Mouse (Mus musculus) urinary bladder, postnatal 10 days (tissue): Measurements from ENCODE around the gene Tiparp.

Experiments
- DNase-seq: peaks from one replicate; pipeline ENCODE4 v3.0.0; 2022; ENCODE audit warnings: low spot score

Tiparp gene

DNA sequence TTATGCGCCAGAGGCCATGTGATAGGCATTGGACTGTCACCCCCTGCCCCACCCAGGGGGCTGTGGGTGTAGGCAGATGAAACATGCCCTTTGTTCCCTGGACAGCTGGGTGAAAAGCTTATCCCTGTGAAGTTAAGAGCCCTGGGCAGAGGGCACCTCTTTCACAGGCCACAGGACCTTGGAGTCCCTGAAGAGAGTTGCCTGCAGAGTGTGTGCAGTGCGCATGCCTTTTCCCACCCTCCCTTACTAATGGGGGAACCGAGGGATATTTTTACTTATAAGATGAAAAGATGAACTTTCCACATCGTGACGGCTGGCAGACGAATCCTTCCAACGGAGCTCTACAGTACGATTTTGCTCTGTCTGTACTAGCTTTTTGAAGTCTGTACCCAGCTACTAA is 57.1 kb downstream of the Tiparp start:
- DNase-seq: no peak

DNA sequence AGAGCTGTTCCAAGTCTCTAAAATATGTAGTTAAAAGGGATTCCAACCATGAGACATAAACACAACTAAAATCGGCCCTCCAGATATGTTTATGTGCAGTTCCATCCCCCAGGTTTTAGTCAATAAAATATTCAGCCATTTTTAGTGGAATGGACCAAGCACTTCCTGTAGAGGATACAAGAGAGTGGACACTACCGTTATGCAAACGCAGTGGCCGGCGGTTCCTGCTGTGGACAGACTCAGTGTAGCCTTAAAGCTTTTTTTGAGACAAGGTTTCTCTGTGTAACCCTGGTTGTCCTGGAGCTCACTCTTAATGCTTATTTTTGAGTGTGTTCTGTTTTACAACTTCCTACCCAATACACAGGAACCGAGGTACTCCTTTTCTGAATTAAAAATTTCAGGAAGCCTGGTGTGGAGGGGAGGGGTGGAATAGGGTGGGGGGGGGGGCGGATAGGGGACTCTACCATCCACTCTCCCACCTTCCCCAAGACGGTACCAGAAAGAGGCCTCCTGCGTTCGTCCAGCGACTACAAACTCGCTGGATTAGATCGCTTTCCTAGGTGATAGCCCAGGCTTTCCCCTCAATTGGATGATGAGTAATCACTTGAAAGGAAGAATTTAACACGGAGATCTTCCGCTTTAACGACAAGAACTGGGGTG is 57.7 kb downstream of the Tiparp start:
- DNase-seq: no peak

DNA sequence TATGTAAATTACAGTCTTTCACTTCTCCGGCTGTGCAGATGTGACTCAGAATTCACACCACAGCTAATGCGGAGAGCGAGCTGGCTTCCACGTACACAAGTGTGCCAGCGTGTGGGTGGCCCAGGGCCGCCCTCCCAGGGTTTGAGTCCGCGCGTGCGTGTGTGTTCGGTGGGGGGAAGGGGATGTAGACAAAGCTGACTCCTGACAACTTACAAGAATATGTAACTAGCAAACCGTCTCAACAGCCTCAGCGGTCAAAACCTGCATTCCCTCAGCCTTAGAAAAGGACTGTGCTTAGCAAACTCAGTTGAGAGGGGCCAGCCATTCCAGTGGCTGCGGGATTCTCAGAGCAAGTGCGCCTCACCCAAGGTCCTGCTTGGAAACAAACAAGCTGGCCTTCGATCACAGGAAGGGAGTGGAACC is 58.3 kb downstream of the Tiparp start:
- no peak for DNase-seq

DNA sequence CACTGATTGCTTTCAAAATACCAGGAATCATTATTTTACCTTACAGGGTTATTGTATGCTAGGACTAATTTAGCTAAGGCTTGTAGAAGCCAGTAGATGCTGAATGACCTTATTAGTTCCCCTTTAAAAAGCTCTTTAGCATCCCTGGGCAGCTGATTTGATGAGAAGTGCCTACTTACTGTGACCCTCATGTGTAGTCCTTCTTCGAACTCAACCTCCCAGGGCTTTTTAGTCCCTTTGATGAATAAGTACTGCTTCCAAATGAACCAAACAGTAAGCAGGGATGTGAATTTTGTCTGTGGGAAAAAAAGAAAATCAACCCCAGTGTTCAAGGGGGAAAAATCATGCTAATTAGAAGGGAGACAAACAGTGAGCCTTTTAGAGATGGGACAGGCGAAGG is 58.8 kb downstream of the Tiparp start:
- no peak for DNase-seq

DNA sequence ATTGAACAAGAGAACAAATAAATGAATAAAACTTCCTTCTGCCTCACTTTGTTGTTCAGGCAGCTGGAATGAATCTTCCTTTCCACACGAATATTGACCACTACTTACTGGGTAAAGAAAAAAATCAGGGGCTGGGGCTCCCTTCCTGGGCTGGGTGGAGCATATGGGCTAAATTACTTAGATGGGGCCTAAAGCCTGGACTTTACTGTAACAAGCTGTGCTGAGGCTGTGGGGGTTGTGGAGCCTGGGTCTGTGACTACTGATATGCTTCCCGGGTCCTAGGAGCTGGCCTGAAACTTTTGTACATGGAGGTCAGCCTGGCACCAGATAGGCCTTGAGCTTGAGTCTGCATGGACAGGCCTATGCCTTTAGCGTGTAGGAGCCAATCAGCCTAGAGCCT is 60.2 kb downstream of the Tiparp start:
- DNase-seq: no peak

DNA sequence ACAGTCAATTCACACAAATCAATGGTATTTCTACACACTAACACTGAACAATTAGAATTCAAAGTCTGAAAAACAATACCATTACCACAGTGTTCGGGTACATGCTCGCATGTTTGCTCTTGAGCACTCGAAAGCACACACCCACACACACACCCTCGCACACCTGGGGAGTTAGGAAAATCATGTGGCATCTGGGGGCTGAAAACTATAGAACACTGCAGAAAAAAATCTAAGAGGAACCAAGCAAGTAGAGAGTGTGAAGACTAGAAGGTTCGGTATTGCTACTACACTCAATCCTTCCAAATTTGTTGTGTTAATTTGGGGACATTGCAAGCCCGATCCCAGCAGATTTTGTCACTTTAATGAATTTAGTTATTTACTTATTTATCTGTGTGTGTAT is 64.6 kb downstream of the Tiparp start:
- no peak for DNase-seq

DNA sequence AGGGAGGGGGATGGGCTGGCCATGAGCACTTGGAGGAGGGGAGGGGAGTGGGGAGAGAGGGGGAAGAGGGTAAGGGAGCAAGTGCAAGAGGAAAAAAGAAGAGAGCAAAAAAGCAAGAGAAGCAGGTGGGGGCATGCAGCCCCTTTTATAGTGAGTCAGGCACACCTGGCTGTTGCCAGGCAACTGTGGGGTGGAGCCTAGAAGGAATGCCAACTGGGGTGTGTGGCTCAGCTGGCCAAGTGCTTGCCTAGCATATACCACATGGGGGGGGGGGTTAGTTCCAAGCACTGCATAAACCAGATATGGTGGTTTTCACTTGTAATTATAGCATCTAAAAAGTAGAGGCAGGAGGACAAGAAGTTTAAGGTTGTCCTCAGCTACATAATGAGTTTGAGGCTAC is 66.3 kb downstream of the Tiparp start:
- DNase-seq: no peak

DNA sequence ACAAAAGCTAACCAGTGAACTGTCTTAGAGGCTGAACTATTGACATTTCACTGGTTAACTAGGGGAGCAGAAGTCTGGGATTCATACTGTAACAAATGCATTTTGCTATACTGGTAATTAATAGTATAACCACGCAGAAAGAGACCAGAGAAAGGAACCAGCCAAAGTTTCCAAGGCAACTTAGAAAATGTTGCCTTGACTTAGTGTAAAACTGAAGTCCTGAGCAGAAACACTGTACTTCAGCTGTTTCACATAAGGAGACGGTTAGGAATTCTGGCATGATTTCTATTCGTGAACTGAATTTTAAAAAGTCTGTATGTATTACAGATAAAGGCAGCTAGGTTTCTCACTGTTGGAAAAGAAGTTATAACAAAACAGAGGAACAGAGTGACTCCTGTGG is 67.0 kb downstream of the Tiparp start:
- DNase-seq: no peak

DNA sequence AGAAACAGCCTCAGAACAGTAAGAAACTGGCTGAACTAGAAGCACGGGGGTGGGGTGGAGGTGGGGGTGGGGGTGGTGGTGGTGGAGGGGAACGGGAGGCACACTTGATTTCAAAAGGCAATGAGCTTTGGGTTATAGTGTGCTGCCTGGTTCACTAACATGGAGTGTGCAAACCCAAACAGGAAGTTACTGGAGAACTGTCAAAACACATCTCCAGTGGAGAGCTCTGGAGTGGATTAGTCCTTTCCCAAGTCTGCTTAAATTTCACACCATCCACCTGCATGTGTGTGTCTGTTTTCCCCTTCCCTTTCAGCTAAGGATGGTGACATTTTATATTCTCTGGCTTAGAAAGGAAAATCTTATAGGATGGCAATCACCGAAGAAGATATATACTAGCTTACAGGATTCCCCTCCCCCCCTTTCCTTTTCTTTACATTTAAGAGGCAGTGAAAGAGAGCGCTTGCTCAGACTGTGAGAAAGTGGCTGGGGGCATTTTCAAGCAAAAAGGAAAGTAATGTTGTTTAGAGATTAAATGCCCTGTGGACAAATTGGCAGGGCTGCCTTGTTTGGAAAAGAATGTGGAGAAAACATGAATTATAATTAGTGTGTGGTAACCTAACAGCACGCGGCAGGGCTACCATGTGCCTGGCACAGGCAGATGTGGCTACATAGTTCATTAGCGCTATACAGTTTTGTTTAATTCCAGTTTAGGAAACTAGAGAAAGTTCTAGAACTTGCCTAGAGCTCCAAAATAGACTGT is 70.0 kb downstream of the Tiparp start:
- no peak for DNase-seq

DNA sequence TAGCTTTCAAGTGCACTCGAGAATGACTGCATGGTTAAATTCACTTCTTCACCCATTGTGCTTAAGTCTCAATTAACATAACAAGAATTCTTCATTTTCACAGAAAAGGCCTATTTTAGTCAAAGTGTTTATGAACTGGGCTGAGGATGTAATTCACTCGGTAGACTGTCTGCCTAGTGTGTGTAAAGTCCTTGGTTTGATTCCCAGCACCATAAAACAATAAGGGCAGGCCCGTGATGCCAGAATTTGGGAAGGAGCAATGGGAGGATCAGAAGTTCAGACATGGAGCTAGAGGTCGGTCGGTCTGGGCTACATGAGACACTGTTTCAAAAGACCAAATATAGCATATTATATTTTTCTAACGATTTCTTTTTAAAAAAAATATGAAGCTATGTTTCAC is 70.9 kb downstream of the Tiparp start:
- DNase-seq: no peak

DNA sequence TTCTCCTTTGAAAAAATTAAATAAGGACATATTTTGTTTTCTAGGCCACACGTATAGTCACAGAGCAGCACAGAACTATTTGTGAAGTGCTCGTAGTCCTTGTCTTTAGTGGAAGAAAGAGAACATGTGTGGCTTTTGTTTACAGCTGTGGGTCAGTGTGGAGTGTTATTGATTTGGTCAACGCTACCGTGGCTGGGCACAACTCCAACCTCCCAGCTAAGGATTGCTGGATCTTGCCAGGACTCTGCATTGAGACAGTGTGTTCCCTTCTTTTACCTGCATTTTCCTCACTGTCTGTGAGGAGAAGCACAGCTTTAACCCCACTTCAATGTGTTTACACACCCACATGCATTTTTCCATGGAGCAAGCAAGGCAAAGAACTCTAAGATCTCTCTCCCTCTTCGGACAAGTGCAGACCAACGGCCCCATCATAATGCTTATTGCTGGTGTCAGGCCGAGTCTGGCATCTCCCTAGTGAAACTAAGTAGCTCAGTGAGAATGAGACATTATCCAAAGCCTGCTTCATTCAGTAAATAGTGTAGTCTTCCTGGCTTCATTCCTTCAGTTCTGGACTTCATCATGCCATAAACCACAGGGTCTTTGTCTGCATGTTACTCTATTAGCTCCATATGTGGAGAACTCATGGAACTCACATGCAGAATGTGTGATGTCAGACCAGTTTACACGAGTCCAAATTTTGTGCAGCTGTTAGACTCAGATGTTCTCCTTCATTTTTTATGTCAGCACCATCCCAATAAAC is 73.3 kb downstream of the Tiparp start:
- DNase-seq: no peak

DNA sequence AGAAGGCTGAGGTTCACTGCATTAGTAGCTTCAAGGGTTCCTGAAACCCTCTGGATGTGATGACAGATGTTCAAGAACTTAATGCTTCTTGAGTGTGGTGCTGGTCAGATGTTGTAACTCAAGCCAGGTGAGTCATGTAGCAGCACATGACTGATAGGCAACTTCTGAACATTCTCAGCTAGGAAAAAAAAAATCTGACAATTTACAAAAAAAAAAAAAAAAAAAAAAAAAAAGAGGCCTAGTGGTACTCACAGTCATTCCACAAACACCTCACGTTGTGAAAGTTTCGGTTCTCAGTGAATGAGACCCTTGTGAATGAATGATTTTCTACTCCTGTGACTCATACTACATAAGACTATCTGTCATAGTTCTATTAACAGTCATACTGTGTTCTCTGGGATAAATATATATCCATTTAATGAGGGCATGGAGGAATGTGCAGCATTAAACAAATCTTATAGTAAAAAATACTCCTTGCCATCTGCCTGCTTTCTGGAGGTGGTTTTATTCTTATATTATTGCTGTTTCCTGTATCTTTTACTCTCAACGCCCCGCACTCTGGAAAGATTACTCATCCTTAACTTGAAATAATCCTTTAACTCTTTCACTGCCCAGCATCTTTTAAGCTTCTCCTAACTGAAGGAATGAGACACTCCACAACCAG is 75.3 kb downstream of the Tiparp start:
- no peak for DNase-seq
